Mouse (Mus musculus) CH12.LX (cell line): ENCODE measurements around the gene Prmt8. TPM values are rescaled to one million over a fixed set of nuclear protein-coding genes. Genes with fewer than 3 reads are reported as not detected.

Experiments used
- DNase-seq: peaks from one replicate; pipeline ENCODE4 v3.0.0-alpha.2; 2013; ENCODE audit errors: extremely low read depth
- H3K27ac ChIP-seq: 2 replicates; pipeline ENCODE4 v1.5.1; 2012; ENCODE audit warnings: low read depth, mild to moderate bottlenecking, control low read depth, moderate library complexity; ENCODE audit not compliant: insufficient read depth
- H3K27me3 ChIP-seq: replicated peaks from 2 replicates; pipeline ENCODE3; 2012; ENCODE audit warnings: inconsistent platforms
- H3K36me3 ChIP-seq, 2 experiments: replicated peaks in 1 of 2; 2 replicates each; pipeline versions ENCODE3 to v1.6.1; 2012; ENCODE audit warnings: inconsistent platforms in 1 of 2, low read length in 1 of 2, mild to moderate bottlenecking in 1 of 2, mixed read lengths in 1 of 2, moderate library complexity in 1 of 2; ENCODE audit not compliant: control insufficient read depth in 1 of 2, insufficient read depth in 1 of 2
- H3K4me1 ChIP-seq, 2 experiments: 2 replicates each; pipeline ENCODE4 v1.6.1; 2012; ENCODE audit warnings: inconsistent platforms in 1 of 2, moderate library complexity in 1 of 2; ENCODE audit not compliant: insufficient read depth in 2 of 2, control insufficient read depth in 1 of 2
- H3K4me2 ChIP-seq: 2 replicates; pipeline ENCODE4 v1.6.1; 2012; ENCODE audit warnings: low read depth, mild to moderate bottlenecking, control low read depth; ENCODE audit not compliant: poor library complexity, insufficient read depth, severe bottlenecking
- H3K4me3 ChIP-seq, 3 experiments: fragments of 150-350 bp in 1 of 3; sonication (generic) in 1 of 3; replicated peaks in 1 of 3; 2 replicates each; pipeline versions ENCODE3 to v1.5.1; 2011 to 2012; ENCODE audit warnings: low read depth in 2 of 3, low read length in 2 of 3, mild to moderate bottlenecking in 2 of 3, moderate library complexity in 2 of 3, control low read depth in 1 of 3, improper control_type of control experiment in 1 of 3, inconsistent platforms in 1 of 3, mixed read lengths in 1 of 3; ENCODE audit not compliant: poor library complexity in 1 of 3
- H3K79me2 ChIP-seq: replicated peaks from 2 replicates; pipeline ENCODE4 v1.6.1; 2012; ENCODE audit warnings: mild to moderate bottlenecking, moderate library complexity; ENCODE audit not compliant: control insufficient read depth, poor library complexity, insufficient read depth, severe bottlenecking; ENCODE audit errors: extremely low read depth
- H3K9ac ChIP-seq: 2 replicates; pipeline ENCODE4 v1.6.1; 2012; ENCODE audit warnings: low read depth, mild to moderate bottlenecking, control low read depth, moderate library complexity; ENCODE audit not compliant: insufficient read depth
- H3K9me3 ChIP-seq: replicated peaks from 2 replicates; pipeline ENCODE3; 2012; ENCODE audit warnings: low read length, inconsistent platforms, mixed read lengths
- CHD2 ChIP-seq: IDR thresholded peaks from 2 replicates; pipeline ENCODE4 v1.6.1; 2011; ENCODE audit warnings: low read length, improper control_type of control experiment
- E2F4 ChIP-seq: IDR thresholded peaks from 2 replicates; pipeline ENCODE4 v1.6.1; 2011; ENCODE audit warnings: low read depth, low read length, improper control_type of control experiment; ENCODE audit not compliant: insufficient replicate concordance
- EP300 ChIP-seq: IDR thresholded peaks from 2 replicates; pipeline ENCODE4 v1.6.1; 2011; ENCODE audit warnings: low read length, improper control_type of control experiment
- ETS1 ChIP-seq: conservative IDR thresholded peaks from 2 replicates; pipeline ENCODE4 v1.6.1; 2012; ENCODE audit warnings: low read depth, mild to moderate bottlenecking, inconsistent platforms, low read length, improper control_type of control experiment, moderate library complexity
- GABPA ChIP-seq: IDR thresholded peaks from 2 replicates; pipeline ENCODE4 v1.6.1; 2012; ENCODE audit warnings: low read depth, low read length, improper control_type of control experiment, inconsistent platforms; ENCODE audit not compliant: insufficient replicate concordance
- HCFC1 ChIP-seq: IDR thresholded peaks from 2 replicates; pipeline ENCODE4 v1.6.1; 2012; ENCODE audit warnings: low read depth, mild to moderate bottlenecking, inconsistent platforms, low read length, improper control_type of control experiment
- MAFK ChIP-seq: IDR thresholded peaks from 2 replicates; pipeline ENCODE4 v1.6.1; 2011; ENCODE audit warnings: low read length, improper control_type of control experiment; ENCODE audit not compliant: insufficient replicate concordance
- MAX ChIP-seq: IDR thresholded peaks from 2 replicates; pipeline ENCODE4 v1.6.1; 2011; ENCODE audit warnings: low read length, improper control_type of control experiment
- MEF2A ChIP-seq: IDR thresholded peaks from 2 replicates; pipeline ENCODE4 v1.6.1; 2014; ENCODE audit warnings: low read depth, mild to moderate bottlenecking, inconsistent platforms, low read length, improper control_type of control experiment, borderline replicate concordance
- MXI1 ChIP-seq: IDR thresholded peaks from 2 replicates; pipeline ENCODE4 v1.6.1; 2011; ENCODE audit warnings: mild to moderate bottlenecking, low read depth, low read length, improper control_type of control experiment
- MYC ChIP-seq: IDR thresholded peaks from 2 replicates; pipeline ENCODE4 v1.6.1; 2011; ENCODE audit warnings: low read depth, mild to moderate bottlenecking, improper control_type of control experiment, low read length
- PAX5 ChIP-seq: IDR thresholded peaks from 2 replicates; pipeline ENCODE4 v1.6.1; 2012; ENCODE audit warnings: low read length, inconsistent platforms, mixed read lengths
- POLR2A ChIP-seq: IDR thresholded peaks from 2 replicates; pipeline ENCODE4 v1.6.1; 2011; ENCODE audit warnings: low read depth, mild to moderate bottlenecking, improper control_type of control experiment, low read length
- RAD21 ChIP-seq: IDR thresholded peaks from 2 replicates; pipeline ENCODE4 v1.6.1; 2011; ENCODE audit warnings: low read depth, mild to moderate bottlenecking, low read length, improper control_type of control experiment, moderate library complexity
- SIN3A ChIP-seq: IDR thresholded peaks from 2 replicates; pipeline ENCODE4 v1.6.1; 2012; ENCODE audit warnings: low read length, improper control_type of control experiment, inconsistent platforms
- TCF12 ChIP-seq: IDR thresholded peaks from 2 replicates; pipeline ENCODE4 v1.6.1; 2014; ENCODE audit warnings: low read depth, mild to moderate bottlenecking, inconsistent platforms, low read length, improper control_type of control experiment
- UBTF ChIP-seq: IDR thresholded peaks from 2 replicates; pipeline ENCODE4 v1.6.1; 2012; ENCODE audit warnings: low read depth, mild to moderate bottlenecking, inconsistent platforms, low read length, improper control_type of control experiment, moderate library complexity
- USF1 ChIP-seq: IDR thresholded peaks from 2 replicates; pipeline ENCODE4 v1.6.1; 2014; ENCODE audit warnings: low read depth, mild to moderate bottlenecking, inconsistent platforms, low read length, improper control_type of control experiment
- ZC3H11A ChIP-seq: IDR thresholded peaks from 2 replicates; pipeline ENCODE4 v1.6.1; 2012; ENCODE audit warnings: low read depth, mild to moderate bottlenecking, inconsistent platforms, low read length, improper control_type of control experiment
- ZKSCAN1 ChIP-seq: IDR thresholded peaks from 2 replicates; pipeline ENCODE4 v1.6.1; 2012; ENCODE audit warnings: low read depth, inconsistent platforms, low read length, improper control_type of control experiment, borderline replicate concordance
- dilution Hi-C: fragments of 300-500 bp; cut with MboI; formaldehyde crosslinking; loops from 2 replicates; pipeline ENCODE4 v1.14.3; 2020; ENCODE audit warnings: low sequenced_read_pairs; ENCODE audit not compliant: extremely low pct_unique_long_range_greater_than_20kb, extremely low pct_ligation_motif_present
- in situ Hi-C: fragments of 300-500 bp; cut with MboI; formaldehyde crosslinking; loops from 3 replicates; pipeline ENCODE4 v1.14.3; 2019; ENCODE audit warnings: low sequenced_read_pairs, low pct_ligation_motif_present, low pct_unique_long_range_greater_than_20kb, mixed read lengths
- polyA plus RNA-seq: library from polyadenylated mRNA; unstranded; fragments of >175 nt; gene quantifications from 2 replicates; pipeline ENCODE4 v1.2.1, GENCODE M21; 2012; ENCODE audit warnings: low read depth; ENCODE audit not compliant: insufficient read length
- total RNA-seq, 2 experiments: library from RNA; depleted of rRNA; stranded (reverse); fragments of 300-350 nt in 1 of 2; fragments of >200 nt in 1 of 2; gene quantifications; 2 replicates each; pipeline ENCODE4 v1.2.3; 2012 to 2014

The Prmt8 gene
- total and polyA plus RNA-seq, 3 experiments: not detected

GRCm38 (mm10) chr6:127708218-127708628, 61.0 kb downstream of the Prmt8 start:
- no peak overlapping the region for H3K4me2 ChIP-seq
- no peaks in the 10 kb centered on the region for H3K9me3 ChIP-seq
- no peak overlapping the region for H3K9ac ChIP-seq
- H3K4me1 ChIP-seq: no peaks in the 10 kb centered on the region
- no peak overlapping the region for H3K4me3 ChIP-seq
- no peak for DNase-seq
- dilution Hi-C loops (no loop called here), in situ Hi-C loops (no loop called here)
- no peaks in the 10 kb centered on the region for H3K36me3 ChIP-seq
- peaks cover 91% of the 10 kb centered on the region for H3K27me3 ChIP-seq
- no peak overlapping the region for H3K27ac ChIP-seq
- TF ChIP-seq MEF2A (no peak), CHD2 (no peak), ZC3H11A (no peak), USF1 (no peak), GABPA (no peak), RAD21 (no peak), HCFC1 (no peak), MAFK (no peak), MAX (no peak), MXI1 (no peak)
- no peaks in the 10 kb centered on the region for H3K79me2 ChIP-seq

- no peak for TF ChIP-seq E2F4
- TF ChIP-seq SIN3A: no peak
- TF ChIP-seq MXI1: no peak
- no peak for TF ChIP-seq ZC3H11A
- TF ChIP-seq UBTF: no peak
- TF ChIP-seq EP300: no peak
- no peak for TF ChIP-seq GABPA
- no peak for TF ChIP-seq USF1
- no peak for TF ChIP-seq MYC
- TF ChIP-seq ZKSCAN1: no peak
- no peak for TF ChIP-seq POLR2A
- no peak for TF ChIP-seq TCF12
- TF ChIP-seq MEF2A: no peak
- no peak for TF ChIP-seq ETS1
- TF ChIP-seq MAFK: no peak
- no peak for TF ChIP-seq RAD21
- no peak for TF ChIP-seq PAX5
- in situ Hi-C loops: no loop called here
- Histone ChIP-seq H3K4me2 (no peak overlapping the region), H3K27ac (no peak overlapping the region), H3K4me3 (no peak overlapping the region), H3K27me3 (peaks cover 80% of the 10 kb centered on the region), H3K9me3 (no peaks in the 10 kb centered on the region), H3K4me1 (no peaks in the 10 kb centered on the region), H3K36me3 (no peaks in the 10 kb centered on the region), H3K9ac (no peak overlapping the region), H3K79me2 (no peaks in the 10 kb centered on the region)
- dilution Hi-C loops: no loop called here
- no peak for DNase-seq
Observed at GRCm38 (mm10) chr6:127701036-127701783, 68.1 kb downstream of the Prmt8 start.
